Mouse (Mus musculus) spleen, adult 2 months (tissue): Measurements from ENCODE around the gene Grhl3.

ENCODE experiments used
- CTCF ChIP-seq: fragments of 200-500 bp; IDR thresholded peaks from 2 replicates; pipeline ENCODE4 v1.5.1; 2011; ENCODE audit warnings: mild to moderate bottlenecking, inconsistent platforms; ENCODE audit not compliant: insufficient read depth, insufficient read length, insufficient replicate concordance; ENCODE audit errors: extremely low read depth
- POLR2A ChIP-seq: fragments of 200-500 bp; IDR thresholded peaks from 2 replicates; pipeline ENCODE4 v1.6.1; 2011; ENCODE audit warnings: low read depth, low read length, inconsistent platforms

DNA sequence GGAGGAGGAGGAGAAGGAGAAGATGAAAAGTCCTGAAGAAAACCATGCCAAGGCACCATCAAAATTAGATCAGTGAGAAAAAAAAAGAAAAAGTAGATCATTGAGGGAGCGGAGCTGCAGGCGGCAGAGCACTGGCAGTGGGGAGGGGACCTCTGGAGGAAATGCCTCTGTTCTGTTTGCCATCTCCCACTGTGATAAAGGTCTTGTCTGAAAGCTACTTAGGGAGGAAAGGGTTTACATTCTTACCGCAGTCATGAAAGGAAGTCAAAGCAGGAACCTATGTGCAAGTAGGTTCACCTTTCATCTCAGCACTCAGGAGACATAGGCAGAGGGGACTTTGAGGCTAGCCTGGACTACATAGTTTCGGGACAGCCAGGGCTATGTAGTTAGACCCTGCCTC lies 71.8 kb downstream of the Grhl3 start:
- no peak for TF ChIP-seq POLR2A
- no peak for TF ChIP-seq CTCF
